Mouse (Mus musculus) forebrain, embryonic 11.5 days (tissue): Measurements from ENCODE around the gene Vsnl1. TPM values are rescaled to one million over a fixed set of nuclear protein-coding genes. Genes with fewer than 3 reads are reported as not detected.

Experiments
- ATAC-seq: fragments of 200-750 bp; cut with Nextera tagmentation; replicated peaks from 2 replicates; pipeline ENCODE4 v1.8.0; 2017; ENCODE audit warnings: moderate TSS enrichment; ENCODE audit not compliant: low FRiP score
- DNase-seq: peaks from one replicate; pipeline ENCODE4 v3.0.0-alpha.2; 2017; ENCODE audit warnings: low spot score
- H3K27ac ChIP-seq: fragments of 300-500 bp; sonication (generic); 2 replicates; pipeline ENCODE4 v1.5.1; 2014; ENCODE audit warnings: low read depth, low read length
- H3K27me3 ChIP-seq: fragments of 300-500 bp; sonication (generic); 2 replicates; pipeline ENCODE4 v1.6.1; 2014; ENCODE audit warnings: mild to moderate bottlenecking, low read length, mixed read lengths; ENCODE audit not compliant: control insufficient read depth, insufficient read depth
- H3K36me3 ChIP-seq: fragments of 300-500 bp; sonication (generic); 2 replicates; pipeline ENCODE4 v1.6.1; 2014; ENCODE audit warnings: mild to moderate bottlenecking, low read length, moderate library complexity, mixed read lengths; ENCODE audit not compliant: control insufficient read depth, insufficient read depth
- H3K4me1 ChIP-seq: fragments of 300-500 bp; sonication (generic); replicated peaks from 2 replicates; pipeline ENCODE4 v1.6.1; 2014; ENCODE audit warnings: low read length, mixed read lengths; ENCODE audit not compliant: control insufficient read depth, insufficient read depth
- H3K4me2 ChIP-seq: fragments of 300-500 bp; sonication (generic); 2 replicates; pipeline ENCODE4 v1.6.1; 2014; ENCODE audit warnings: low read depth, mild to moderate bottlenecking, low read length, moderate library complexity, mixed read lengths; ENCODE audit not compliant: severe bottlenecking
- H3K4me3 ChIP-seq: fragments of 300-500 bp; sonication (generic); 2 replicates; pipeline ENCODE4 v1.5.1; 2014; ENCODE audit warnings: low read depth, low read length
- H3K9ac ChIP-seq: fragments of 300-500 bp; sonication (generic); 2 replicates; pipeline ENCODE4 v1.6.1; 2014; ENCODE audit warnings: low read length
- H3K9me3 ChIP-seq: fragments of 300-500 bp; sonication (generic); 2 replicates; pipeline ENCODE4 v1.6.1; 2016; ENCODE audit warnings: low read length, mixed read lengths; ENCODE audit not compliant: control insufficient read depth
- WGBS: fragments of 180-500 bp; shearing (Covaris S2); extraction: QIAGEN DNeasy Blood & Tissue Kit; methylation state at CpG from one replicate; pipeline ENCODE4 v1.1.7; 2014; 5-methylcytosine and 5-hydroxymethylcytosine counted together
- polyA plus RNA-seq: library from polyadenylated mRNA; unstranded; fragments of >200 nt; fragmentation: Nextera tagmentation; extraction: Ambion mirVana; gene quantifications from 2 replicates; pipeline ENCODE4 v1.2.1, GENCODE M21; 2014

Gene Vsnl1
- polyA plus RNA-seq, 1 experiment from 2014 or later, result 0.99 TPM

DNA sequence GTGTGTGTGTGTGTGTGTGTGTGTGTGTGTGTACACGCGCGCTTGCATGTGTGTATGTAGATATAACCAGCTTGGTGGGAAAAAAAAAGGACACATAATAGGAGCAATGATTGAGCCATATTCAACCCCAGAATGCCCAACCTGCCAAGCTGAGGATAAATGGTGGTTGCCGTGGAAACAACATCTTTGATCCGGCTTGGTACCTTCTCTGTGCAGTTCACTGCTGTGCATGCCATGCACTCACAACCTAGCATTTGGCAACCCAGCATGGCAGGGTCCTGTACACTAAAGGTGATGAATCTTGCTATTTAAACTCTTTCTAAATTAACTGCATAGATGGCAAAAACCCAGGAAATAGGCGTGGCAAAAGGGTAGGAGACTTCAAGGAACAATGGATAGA is 74.0 kb downstream of the Vsnl1 start:
- no peaks in the 10 kb centered on the region for H3K27me3 ChIP-seq
- H3K4me2 ChIP-seq, result no peak overlapping the region
- ATAC-seq (no peak), DNase-seq (no peak)
- H3K9me3 ChIP-seq, result no peaks in the 10 kb centered on the region
- H3K27ac ChIP-seq, result no peak overlapping the region
- no peaks in the 10 kb centered on the region for H3K36me3 ChIP-seq
- no peak overlapping the region for H3K4me3 ChIP-seq
- no peaks in the 10 kb centered on the region for H3K4me1 ChIP-seq
- 81% methylated on average over 6 of the region's 6 CpGs for WGBS
- H3K9ac ChIP-seq, result no peak overlapping the region

DNA sequence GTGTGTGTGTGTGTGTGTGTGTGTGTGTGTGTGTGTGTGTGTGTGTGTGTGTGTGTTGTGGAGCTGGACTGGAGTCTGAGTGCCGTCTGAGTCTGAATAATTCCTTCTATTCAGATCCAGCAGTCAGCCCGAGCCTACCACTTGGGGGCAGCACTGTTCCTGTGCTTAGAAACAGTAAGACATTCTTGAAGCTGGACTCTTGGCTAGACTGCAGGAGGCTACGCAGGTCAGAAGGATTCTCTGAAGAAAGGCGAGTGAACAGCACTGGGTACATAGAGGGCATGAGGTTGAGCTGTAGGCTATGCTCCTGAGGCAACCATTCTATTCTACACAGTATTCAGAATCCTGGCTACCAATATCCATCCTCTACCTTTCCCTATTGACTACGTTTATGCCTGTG is 85.5 kb downstream of the Vsnl1 start:
- H3K27me3 ChIP-seq, result no peaks in the 10 kb centered on the region
- 38% methylated on average over 5 of the region's 5 CpGs for WGBS
- no peaks in the 10 kb centered on the region for H3K36me3 ChIP-seq
- no peaks in the 10 kb centered on the region for H3K4me1 ChIP-seq
- no peaks in the 10 kb centered on the region for H3K9me3 ChIP-seq
- ATAC-seq (peak; percentile 69), DNase-seq (peak; percentile 85)
- H3K9ac ChIP-seq, result no peak overlapping the region
- no peak overlapping the region for H3K4me2 ChIP-seq
- H3K27ac ChIP-seq, result no peak overlapping the region
- H3K4me3 ChIP-seq, result no peak overlapping the region

DNA sequence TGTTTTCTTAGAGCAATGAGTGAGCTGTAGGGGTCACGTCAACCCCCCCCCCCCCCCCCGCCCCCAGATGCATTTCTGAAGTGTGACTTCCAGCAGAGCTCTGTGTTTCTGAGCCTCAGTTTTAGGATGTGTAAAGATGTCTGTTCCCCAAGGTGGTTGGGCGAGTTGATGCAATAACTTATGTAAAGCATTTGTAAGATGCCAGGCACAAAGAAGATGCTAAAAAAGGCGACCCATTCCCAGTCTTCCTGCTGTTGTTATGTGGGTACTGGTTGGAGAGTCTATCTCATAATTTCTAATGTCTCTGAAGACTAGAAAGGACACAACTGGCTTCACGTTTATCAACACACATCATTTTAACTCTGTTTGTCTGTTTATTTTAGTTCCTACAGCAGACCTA is 86.5 kb downstream of the Vsnl1 start:
- Histone ChIP-seq H3K27me3 (no peaks in the 10 kb centered on the region), H3K9ac (no peak overlapping the region), H3K4me1 (no peaks in the 10 kb centered on the region), H3K36me3 (no peaks in the 10 kb centered on the region), H3K4me3 (no peak overlapping the region), H3K9me3 (no peaks in the 10 kb centered on the region), H3K27ac (no peak overlapping the region), H3K4me2 (no peak overlapping the region)
- no peak for ATAC-seq
- DNase-seq, result no peak
- 64% methylated on average over 5 of the region's 5 CpGs for WGBS

DNA sequence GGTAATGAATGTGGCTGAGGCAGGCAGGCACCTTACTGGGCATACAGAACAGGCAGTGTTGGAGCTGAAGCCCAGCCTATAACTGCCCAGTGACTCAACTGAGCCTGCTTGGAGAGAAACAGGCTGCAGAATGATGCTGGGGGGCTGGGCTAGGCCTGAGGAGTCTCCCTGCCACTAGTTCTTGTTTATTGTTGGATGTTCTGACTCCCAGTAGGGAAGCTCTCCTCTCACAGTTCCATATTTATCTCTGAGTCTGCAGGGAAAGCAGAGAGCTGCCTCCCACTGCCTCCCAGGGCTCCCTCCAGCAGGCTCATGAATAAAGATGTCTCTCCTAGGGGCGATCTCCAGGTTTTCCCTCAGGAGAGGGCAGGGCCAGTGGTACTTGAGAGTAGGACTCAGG is 88.0 kb downstream of the Vsnl1 start:
- 5% methylated on average over 1 of the region's 1 CpGs for WGBS
- no peak overlapping the region for H3K4me2 ChIP-seq
- H3K9ac ChIP-seq, result no peak overlapping the region
- no peaks in the 10 kb centered on the region for H3K27me3 ChIP-seq
- ATAC-seq (no peak), DNase-seq (no peak)
- H3K9me3 ChIP-seq, result no peaks in the 10 kb centered on the region
- no peaks in the 10 kb centered on the region for H3K36me3 ChIP-seq
- no peak overlapping the region for H3K27ac ChIP-seq
- no peaks in the 10 kb centered on the region for H3K4me1 ChIP-seq
- H3K4me3 ChIP-seq, result no peak overlapping the region

DNA sequence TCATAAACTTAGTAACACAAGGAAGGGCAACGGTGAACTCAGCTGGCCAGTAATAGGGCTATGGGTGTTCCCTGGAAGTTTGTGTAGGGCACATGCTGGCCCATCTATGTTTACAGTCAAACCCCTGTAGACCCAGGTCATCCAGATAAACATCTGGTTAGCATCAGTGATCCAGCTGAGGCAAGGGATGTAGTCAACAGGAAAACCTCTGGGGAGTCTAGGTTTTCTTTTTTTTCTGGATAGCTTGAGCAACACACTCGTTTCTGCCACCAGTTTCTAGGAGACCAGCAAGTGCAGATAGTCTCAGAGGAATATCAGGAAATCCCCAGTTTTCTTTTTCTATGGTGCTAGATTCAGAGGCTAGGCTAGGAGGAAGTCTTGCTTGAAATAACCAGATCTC is 90.5 kb downstream of the Vsnl1 start:
- no peak for DNase-seq
- H3K27me3 ChIP-seq, result no peaks in the 10 kb centered on the region
- no peak overlapping the region for H3K9ac ChIP-seq
- H3K36me3 ChIP-seq, result no peaks in the 10 kb centered on the region
- no peak overlapping the region for H3K4me2 ChIP-seq
- H3K4me3 ChIP-seq, result no peak overlapping the region
- WGBS, result 77% methylated on average over 2 of the region's 2 CpGs
- no peak overlapping the region for H3K27ac ChIP-seq
- ATAC-seq, result no peak
- H3K4me1 ChIP-seq, result no peaks in the 10 kb centered on the region
- no peaks in the 10 kb centered on the region for H3K9me3 ChIP-seq

DNA sequence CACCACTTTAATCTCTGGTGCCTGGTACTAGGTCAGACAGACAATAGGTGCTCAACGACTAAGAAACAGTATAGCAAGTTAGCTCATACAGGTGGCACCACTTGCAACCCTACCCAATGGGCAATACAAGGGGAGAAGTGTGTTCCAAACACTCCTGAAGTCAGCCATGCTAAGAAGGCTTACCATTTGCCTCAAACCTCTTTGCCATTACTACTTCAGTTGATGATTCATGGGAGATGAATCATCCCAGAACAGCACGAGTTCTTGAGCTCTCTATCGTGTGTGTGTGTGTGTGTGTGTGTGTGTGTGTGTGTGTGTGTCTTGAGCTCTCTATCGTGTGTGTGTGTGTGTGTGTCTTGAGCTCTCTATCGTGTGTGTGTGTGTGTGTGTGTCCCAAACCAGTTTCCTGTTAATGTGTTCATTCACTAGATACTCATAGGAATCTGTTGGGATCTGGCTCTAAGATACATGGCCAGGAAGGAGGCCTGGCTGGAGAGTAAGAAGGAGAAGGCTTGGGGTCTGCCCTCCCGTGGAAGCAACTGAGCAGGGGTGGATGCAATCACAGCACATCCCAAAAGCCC is 94.3 kb downstream of the Vsnl1 start:
- no peaks in the 10 kb centered on the region for H3K27me3 ChIP-seq
- no peaks in the 10 kb centered on the region for H3K36me3 ChIP-seq
- no peak overlapping the region for H3K27ac ChIP-seq
- H3K4me3 ChIP-seq, result no peak overlapping the region
- no peaks in the 10 kb centered on the region for H3K9me3 ChIP-seq
- DNase-seq (no peak), ATAC-seq (no peak)
- H3K4me2 ChIP-seq, result no peak overlapping the region
- H3K9ac ChIP-seq, result no peak overlapping the region
- H3K4me1 ChIP-seq, result no peaks in the 10 kb centered on the region
- 87% methylated on average over 6 of the region's 6 CpGs for WGBS

DNA sequence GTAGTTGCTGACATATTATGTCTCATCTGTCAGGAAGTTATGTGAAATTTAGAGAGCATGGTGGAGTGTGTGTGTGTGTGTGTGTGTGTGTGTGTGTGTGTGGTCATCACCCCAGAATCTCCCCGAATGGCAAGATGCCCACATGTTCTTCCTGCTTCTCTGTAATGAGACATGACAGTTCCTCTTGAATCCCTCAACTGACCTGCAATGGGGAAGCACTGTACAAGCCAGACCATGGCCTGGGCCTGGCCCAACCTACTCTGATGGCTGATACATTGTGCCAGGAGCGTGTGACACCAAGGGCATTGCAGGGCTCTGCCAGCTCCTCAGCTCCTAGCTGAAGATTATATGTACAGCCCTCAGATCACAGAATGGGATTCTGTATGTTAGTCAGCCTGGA is 98.2 kb downstream of the Vsnl1 start:
- 95% methylated on average over 2 of the region's 2 CpGs for WGBS
- H3K4me1 ChIP-seq, result no peaks in the 10 kb centered on the region
- no peaks in the 10 kb centered on the region for H3K27me3 ChIP-seq
- ATAC-seq, result no peak
- no peak overlapping the region for H3K4me3 ChIP-seq
- no peaks in the 10 kb centered on the region for H3K36me3 ChIP-seq
- no peaks in the 10 kb centered on the region for H3K9me3 ChIP-seq
- H3K4me2 ChIP-seq, result no peak overlapping the region
- no peak for DNase-seq
- no peak overlapping the region for H3K9ac ChIP-seq
- no peak overlapping the region for H3K27ac ChIP-seq

DNA sequence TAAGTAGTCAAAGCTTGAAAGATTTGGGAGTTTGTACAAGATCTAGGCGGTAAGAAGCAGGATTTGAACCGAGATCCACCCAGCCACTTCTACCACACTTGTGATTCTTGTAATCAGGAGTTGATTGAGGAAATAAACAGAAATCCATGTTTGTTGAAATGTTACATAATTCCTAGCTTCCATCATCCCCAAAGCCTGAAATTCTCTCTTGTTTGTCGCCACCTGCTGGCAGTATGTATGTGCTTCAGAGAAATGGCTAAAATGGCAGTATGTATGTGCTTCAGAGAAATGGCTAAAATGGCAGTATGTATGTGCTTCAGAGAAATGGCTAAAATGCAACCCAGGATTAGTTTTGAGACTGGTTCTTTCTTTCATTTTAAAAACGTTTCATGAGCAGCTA is 99.6 kb downstream of the Vsnl1 start:
- Histone ChIP-seq H3K36me3 (no peaks in the 10 kb centered on the region), H3K4me1 (no peaks in the 10 kb centered on the region), H3K4me2 (no peak overlapping the region), H3K9me3 (no peaks in the 10 kb centered on the region), H3K27ac (no peak overlapping the region), H3K9ac (no peak overlapping the region), H3K27me3 (no peaks in the 10 kb centered on the region), H3K4me3 (no peak overlapping the region)
- ATAC-seq, result no peak
- peak; percentile 58 for DNase-seq
- 46% methylated on average over 4 of the region's 4 CpGs for WGBS

DNA sequence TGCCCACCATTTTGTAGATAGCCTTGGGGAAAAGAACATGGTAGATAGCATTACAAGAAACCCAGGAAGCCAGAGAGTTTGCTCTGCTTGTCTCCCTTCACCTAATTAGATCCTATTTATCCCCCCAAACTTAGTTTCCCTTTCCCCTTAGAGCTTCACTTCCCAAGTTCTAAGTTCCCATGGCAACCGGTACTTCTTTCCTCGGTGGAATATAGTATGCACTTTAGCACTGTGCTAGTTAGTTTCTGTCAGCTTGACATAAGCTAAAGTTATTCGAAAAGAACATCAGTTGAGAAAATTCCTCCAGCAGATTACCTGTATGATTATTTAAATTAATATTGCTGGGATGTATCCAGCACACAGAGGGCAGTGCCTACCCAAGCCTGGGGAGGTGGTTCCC is 109.9 kb downstream of the Vsnl1 start:
- Histone ChIP-seq H3K4me1 (no peaks in the 10 kb centered on the region), H3K4me2 (no peak overlapping the region), H3K36me3 (no peaks in the 10 kb centered on the region), H3K9ac (no peak overlapping the region), H3K4me3 (no peak overlapping the region), H3K9me3 (no peaks in the 10 kb centered on the region), H3K27ac (no peak overlapping the region), H3K27me3 (no peaks in the 10 kb centered on the region)
- DNase-seq (no peak), ATAC-seq (no peak)
- 86% methylated on average over 3 of the region's 3 CpGs for WGBS
